Mouse (Mus musculus) CD4-positive, CD25-positive, alpha-beta regulatory T cell, adult 4 months (primary cell): ENCODE measurements around the gene Lgals2. TPM values are rescaled to one million over a fixed set of nuclear protein-coding genes. Genes with fewer than 3 reads are reported as not detected.
A peak's percentile ranks its signal among the peaks of the same experiment; 100 is the strongest.

Experiments used
- ATAC-seq: one replicate; pipeline ENCODE4 v1.8.0; 2017
- polyA plus RNA-seq, 2 experiments: library from polyadenylated mRNA; unstranded; fragments of 100-300 nt; shearing (Covaris generic); gene quantifications; one replicate each; pipeline ENCODE4 v1.2.1; 2017

Gene Lgals2
- polyA plus RNA-seq, 2 experiments from 2014 or later = not detected

GRCm38 (mm10) chr15:78843581-78844469 is 11.5 kb downstream of the Lgals2 start:
- no peak for ATAC-seq

DNA sequence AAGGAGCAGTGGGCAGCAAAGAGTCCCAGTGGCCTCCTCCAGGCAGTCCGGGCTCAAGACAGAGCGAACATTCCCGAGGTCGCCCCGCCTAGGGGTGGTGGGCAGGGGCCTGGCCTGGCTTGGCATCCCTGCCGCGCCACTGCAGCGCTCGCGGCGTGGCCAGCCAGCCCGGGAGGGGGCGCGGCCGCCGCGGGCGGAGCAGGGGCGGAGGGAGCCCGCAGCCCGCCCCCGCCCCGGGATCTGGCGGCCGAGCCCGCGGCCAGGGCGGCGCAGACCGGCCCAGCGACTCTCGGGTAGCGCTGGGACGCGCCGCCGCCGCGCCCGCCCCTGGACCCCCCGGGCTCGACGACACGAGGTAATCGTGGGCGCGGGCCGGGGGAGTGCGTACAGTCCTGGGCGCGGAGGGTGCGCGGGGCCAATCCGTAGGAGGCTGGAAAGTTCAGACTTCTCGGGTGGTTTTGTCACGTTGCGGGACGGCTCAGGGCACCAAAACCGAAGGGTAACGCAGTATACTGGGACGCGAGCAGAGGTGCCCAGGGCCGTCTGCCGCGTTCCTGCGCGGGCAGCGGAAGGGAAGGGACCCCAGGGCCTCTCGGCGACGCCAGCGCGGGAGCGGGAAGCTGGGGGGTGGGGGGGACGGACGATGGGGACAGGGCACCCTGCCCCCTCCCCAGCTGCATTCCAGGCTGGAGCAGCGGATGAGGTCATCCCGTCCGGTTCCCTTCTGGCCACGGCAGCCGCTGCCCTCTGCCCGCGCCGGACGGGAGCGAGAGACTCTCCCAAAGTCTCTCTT is 12.8 kb downstream of the Lgals2 start, which contains the start of gene Cdc42ep1:
Cdc42ep1 (plus strand) TSS at position 254 of the 793 bp plus-strand sequence.
- ATAC-seq = peak; percentile 39

GRCm38 (mm10) chr15:78841161-78841790 is 14.1 kb downstream of the Lgals2 start:
- no peak for ATAC-seq

DNA sequence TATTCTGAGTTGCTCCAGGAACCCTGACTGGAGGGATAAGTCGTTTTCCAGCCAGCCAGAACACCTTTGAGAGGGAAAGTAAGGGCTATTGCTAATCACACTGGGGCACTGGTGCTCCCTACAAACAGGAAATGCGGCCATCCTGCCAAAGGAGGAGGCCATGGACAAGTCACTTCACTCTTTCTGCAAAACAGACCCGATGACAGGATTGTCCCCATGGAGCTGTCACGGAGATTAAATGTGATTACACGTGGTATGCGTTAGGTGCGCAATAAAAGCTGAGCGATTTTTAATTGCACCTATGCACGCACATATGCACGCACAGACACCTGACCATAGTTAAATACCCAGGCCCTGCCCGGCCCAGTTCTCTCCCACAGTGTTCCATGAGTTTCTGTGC is 14.6 kb downstream of the Lgals2 start:
- no peak for ATAC-seq

GRCm38 (mm10) chr15:78840241-78840640 is 15.1 kb downstream of the Lgals2 start:
- no peak for ATAC-seq

DNA sequence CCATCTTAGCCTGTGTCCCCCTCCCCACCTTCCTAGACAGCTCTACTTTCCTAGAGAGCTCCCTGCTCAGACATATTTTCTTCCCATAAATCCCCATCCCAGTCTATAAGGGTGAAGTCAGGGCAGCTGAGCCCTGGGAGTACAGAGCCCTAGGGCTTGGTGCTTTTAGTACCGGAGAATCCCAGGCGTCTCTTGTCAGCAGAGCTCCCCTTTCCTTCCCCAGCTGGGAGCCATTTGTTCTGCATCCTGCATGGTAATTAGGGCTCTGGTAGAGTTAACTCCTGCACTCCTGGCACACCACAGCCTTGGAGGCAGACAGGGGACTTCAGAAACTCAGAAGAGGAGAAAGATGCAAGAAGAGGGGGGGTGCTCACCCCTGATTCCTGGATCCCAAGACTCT is 15.6 kb downstream of the Lgals2 start:
- no peak for ATAC-seq

GRCm38 (mm10) chr15:78836086-78836621 is 19.2 kb downstream of the Lgals2 start:
- no peak for ATAC-seq

- peak; percentile 87 for ATAC-seq
Measured at GRCm38 (mm10) chr15:78835200-78836085, 19.9 kb downstream of the Lgals2 start.

DNA sequence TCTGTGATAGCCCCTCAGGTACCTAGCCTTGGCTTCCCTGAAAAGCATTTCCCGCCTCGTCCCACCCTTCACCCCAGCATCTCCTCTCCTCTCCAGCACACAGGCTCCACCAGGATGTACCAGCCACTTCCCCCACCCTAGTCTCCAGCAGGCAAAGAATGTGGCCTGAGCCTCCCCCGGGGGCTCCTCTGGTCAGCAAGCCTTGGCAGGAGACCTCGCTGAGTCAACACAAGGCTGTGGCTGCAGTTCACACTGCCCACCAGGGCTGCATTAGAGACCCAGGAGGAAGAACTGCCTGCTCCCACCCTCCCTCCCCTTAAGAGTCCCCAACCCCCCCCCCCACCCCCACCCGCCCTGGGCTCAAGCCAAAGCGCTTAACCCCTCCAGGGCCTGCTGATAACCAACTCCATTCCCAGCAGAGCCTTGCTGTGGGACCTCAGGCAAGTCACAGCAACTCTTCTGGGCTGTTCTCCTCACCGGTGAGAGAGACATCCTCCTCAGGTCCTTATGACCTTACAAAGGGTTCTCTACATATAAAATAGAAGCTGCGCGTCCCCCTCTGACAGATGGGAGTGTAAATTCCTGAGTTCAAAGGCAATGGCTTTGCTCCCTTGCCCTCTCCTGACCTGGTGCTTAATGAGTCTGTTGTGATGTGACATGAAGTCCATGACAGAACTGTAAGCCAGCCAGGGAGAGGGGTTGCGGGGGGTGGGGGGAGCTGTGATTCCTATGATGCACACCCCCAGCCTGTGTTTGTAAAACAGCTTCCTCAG is 20.9 kb downstream of the Lgals2 start:
- no peak for ATAC-seq

DNA sequence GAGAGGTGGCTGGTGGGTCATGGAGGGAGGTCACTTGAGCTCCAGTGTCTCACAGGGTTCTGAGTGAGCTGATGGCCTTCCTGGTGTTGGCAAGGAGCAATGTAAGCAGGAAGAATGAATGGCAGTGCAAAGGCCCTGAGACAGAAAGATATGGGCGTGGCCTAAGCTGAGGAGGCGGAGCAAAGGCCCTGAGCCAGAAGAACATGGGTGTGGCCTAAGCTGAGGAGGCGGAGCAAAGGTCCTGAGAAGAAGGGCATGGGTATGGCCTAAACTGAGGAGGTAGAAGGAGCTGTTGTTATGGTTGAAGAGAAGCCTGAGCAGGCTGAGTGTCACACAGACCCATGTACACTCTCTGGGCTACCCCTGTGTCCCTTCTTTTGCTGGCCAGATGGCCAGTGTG is 21.7 kb downstream of the Lgals2 start:
- no peak for ATAC-seq

GRCm38 (mm10) chr15:78832701-78833123 is 22.6 kb downstream of the Lgals2 start:
- no peak for ATAC-seq

DNA sequence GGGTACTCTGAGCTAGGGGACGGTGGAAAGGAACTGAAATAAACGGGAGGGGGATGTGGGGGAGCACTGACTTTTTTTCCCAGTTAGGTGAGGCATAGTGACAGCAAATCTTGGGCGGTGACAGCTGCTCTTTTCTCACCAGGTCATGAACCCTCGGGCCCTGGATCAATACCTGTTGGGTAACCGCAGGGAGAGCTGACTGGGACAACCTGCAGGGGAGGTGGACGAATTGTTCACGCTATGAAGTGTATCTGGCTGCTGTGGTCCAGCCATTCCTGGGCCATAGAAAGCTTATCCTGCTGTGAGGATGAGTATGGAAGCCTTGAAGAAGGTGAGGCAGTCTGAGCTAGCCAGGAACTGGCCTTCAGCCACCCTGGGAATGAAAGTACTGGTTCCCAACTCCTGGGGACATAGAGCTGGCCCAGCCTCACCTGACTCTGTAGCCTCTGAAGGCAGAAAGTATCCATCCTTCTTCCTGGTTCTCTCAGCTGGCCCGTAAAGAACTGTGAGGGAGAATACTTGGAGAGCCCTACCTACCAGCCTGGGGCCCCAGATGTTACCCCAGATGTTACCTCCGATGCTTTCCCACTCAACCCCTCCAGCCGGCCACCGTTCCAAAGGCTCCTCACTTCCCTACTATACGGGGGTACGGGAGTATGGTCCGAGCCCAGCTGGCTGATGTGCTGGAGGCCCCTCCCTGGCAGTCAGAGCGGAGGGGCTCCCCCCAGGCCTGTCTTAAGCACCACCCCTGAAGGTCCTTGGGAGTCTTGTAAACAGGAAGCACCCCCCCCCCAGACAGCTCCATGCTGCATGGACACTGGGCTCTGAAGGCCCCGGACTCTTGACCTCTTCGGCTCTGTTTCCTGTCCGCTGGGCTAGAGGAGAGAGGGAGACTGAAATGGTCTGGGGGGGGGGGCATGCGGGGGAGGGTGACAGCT is 23.3 kb downstream of the Lgals2 start:
- ATAC-seq = no peak

GRCm38 (mm10) chr15:78830742-78831719 is 24.3 kb downstream of the Lgals2 start:
- ATAC-seq = no peak

GRCm38 (mm10) chr15:78829636-78830035 is 25.7 kb downstream of the Lgals2 start:
- ATAC-seq = no peak

GRCm38 (mm10) chr15:78828315-78828714 is 27.0 kb downstream of the Lgals2 start:
- ATAC-seq = peak; percentile 70

GRCm38 (mm10) chr15:78826213-78827204 is 28.8 kb downstream of the Lgals2 start:
- ATAC-seq = peak; percentile 67

DNA sequence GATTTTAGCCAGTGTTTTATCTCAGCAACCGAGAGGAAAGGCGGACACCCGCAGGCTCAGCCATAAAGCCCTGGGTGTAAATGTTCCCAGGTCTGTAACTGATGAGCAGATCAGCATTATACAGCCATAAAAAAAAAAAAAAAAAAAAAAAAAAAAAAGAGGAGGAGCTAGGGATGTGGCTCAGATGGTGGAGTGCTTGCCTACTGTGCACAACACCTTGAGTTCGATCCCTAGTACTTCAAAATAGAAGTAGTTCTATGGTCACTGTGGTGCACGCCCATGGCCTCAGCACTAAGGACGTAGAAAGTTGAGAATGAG is 39.3 kb downstream of the Lgals2 start:
- ATAC-seq = no peak
